Mouse (Mus musculus) midbrain, embryonic 13.5 days (tissue): Measurements from ENCODE around the gene Adtrp. TPM values are rescaled to one million over a fixed set of nuclear protein-coding genes. Genes with fewer than 3 reads are reported as not detected.

ENCODE experiments used
- ATAC-seq: fragments of 200-750 bp; cut with Nextera tagmentation; 2 replicates; pipeline ENCODE4 v1.8.0; 2017; ENCODE audit warnings: mild to moderate bottlenecking, moderate TSS enrichment, moderate library complexity
- H3K27ac ChIP-seq: fragments of 300-500 bp; sonication (generic); 2 replicates; pipeline ENCODE4 v1.5.1; 2015; ENCODE audit warnings: inconsistent platforms, mild to moderate bottlenecking, moderate library complexity
- H3K27me3 ChIP-seq: fragments of 300-500 bp; sonication (generic); 2 replicates; pipeline ENCODE4 v1.6.1; 2015; ENCODE audit warnings: mild to moderate bottlenecking, inconsistent platforms
- H3K36me3 ChIP-seq: fragments of 300-500 bp; sonication (generic); 2 replicates; pipeline ENCODE4 v1.6.1; 2015; ENCODE audit warnings: mild to moderate bottlenecking, inconsistent platforms
- H3K4me1 ChIP-seq: fragments of 300-500 bp; sonication (generic); replicated peaks from 2 replicates; pipeline ENCODE4 v1.6.1; 2015; ENCODE audit warnings: inconsistent platforms
- H3K4me2 ChIP-seq: fragments of 300-500 bp; sonication (generic); replicated peaks from 2 replicates; pipeline ENCODE4 v1.6.1; 2015; ENCODE audit warnings: moderate library complexity, mild to moderate bottlenecking, inconsistent platforms
- H3K4me3 ChIP-seq: fragments of 300-500 bp; sonication (generic); replicated peaks from 2 replicates; pipeline ENCODE4 v1.5.1; 2015; ENCODE audit warnings: mild to moderate bottlenecking, inconsistent platforms
- H3K9ac ChIP-seq: fragments of 300-500 bp; sonication (generic); replicated peaks from 2 replicates; pipeline ENCODE4 v1.6.1; 2015; ENCODE audit warnings: mild to moderate bottlenecking, inconsistent platforms
- H3K9me3 ChIP-seq: fragments of 300-500 bp; sonication (generic); 2 replicates; pipeline ENCODE4 v1.6.1; 2016; ENCODE audit warnings: mild to moderate bottlenecking, inconsistent platforms
- WGBS: fragments of 180-500 bp; shearing (Covaris S2); methylation state at CpG from one replicate; pipeline ENCODE4 v1.1.7; 2015; 5-methylcytosine and 5-hydroxymethylcytosine counted together
- polyA plus RNA-seq: library from polyadenylated mRNA; unstranded; fragments of >200 nt; fragmentation: Nextera tagmentation; extraction: Ambion mirVana; gene quantifications from 2 replicates; pipeline ENCODE4 v1.2.1, GENCODE M21; 2015

Gene Adtrp
- polyA plus RNA-seq, 1 experiment from 2014 or later: not detected

DNA sequence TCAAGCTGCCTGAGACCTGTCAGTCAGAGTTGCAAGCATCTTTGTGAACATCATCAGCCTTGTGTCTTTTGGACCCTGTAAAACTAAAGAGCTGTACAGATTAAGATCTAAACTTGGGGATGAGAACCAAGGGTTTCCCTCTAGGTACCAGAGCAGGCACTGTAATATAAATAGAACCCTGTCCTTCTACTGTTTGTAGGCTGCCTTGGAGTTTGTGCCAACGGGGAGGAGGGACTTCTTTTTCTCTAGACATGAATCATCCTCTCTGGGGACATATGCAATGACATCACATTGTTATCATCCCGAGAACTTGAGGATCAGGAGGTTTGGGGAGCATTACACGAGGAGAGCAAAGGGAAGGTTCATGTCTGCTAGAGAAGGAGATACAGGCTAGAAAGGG, 24.4 kb downstream of the Adtrp start:
- H3K36me3 ChIP-seq: no peaks in the 10 kb centered on the region
- no peak overlapping the region for H3K27ac ChIP-seq
- no peak overlapping the region for H3K4me2 ChIP-seq
- H3K9ac ChIP-seq: no peak overlapping the region
- H3K27me3 ChIP-seq: no peaks in the 10 kb centered on the region
- no peak for ATAC-seq
- 76% methylated on average over 3 of the region's 3 CpGs for WGBS
- no peaks in the 10 kb centered on the region; the same call in 1 of the 2 replicates for H3K4me1 ChIP-seq
- H3K4me3 ChIP-seq: no peak overlapping the region
- H3K9me3 ChIP-seq: no peaks in the 10 kb centered on the region

DNA sequence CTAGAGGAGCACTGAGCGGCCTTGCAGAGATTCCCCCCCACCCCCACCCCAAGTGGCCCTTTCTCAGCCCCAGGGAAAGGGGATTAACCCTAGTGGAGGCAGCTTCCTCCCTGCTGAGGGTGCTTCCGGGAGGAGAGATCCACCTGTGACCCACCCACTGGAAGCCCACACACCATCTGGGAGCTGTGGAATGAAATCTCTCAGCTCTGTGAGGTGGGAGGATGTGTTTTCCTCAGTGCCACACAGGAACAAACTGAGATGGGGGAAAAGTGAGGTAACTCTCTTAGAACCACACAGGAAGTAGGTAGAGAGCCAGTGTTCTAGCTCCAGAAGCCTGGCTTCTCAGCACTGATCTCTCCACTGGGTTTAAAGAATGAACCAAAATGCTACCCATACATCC, 24.9 kb downstream of the Adtrp start:
- Histone ChIP-seq H3K27me3 (no peaks in the 10 kb centered on the region), H3K4me2 (no peak overlapping the region), H3K36me3 (no peaks in the 10 kb centered on the region), H3K9me3 (no peaks in the 10 kb centered on the region), H3K9ac (no peak overlapping the region), H3K4me1 (no peaks in the 10 kb centered on the region; the same call in 1 of the 2 replicates), H3K4me3 (no peak overlapping the region), H3K27ac (no peak overlapping the region)
- WGBS: 31% methylated on average over 2 of the region's 2 CpGs
- no peak for ATAC-seq

DNA sequence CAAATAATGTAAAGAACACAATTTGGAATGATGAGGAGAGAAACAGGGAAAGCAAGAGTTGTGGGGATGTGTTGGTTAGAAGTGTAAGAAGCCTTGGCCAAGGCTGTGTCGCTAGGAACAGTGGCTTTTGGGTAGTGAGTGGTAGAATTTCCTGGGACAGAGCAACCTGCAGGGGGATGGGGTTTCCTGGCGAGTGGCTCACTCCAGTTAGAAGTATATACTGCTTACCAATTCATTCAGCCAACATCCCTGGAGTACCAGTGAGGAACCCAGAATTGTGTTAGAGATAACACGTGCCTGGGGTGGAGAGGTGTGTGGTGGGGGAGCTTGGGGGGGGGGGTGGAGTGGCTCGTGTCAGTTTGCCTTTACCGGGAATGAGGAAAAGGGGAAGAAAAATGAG, 25.4 kb downstream of the Adtrp start:
- no peaks in the 10 kb centered on the region; the same call in 1 of the 2 replicates for H3K4me1 ChIP-seq

DNA sequence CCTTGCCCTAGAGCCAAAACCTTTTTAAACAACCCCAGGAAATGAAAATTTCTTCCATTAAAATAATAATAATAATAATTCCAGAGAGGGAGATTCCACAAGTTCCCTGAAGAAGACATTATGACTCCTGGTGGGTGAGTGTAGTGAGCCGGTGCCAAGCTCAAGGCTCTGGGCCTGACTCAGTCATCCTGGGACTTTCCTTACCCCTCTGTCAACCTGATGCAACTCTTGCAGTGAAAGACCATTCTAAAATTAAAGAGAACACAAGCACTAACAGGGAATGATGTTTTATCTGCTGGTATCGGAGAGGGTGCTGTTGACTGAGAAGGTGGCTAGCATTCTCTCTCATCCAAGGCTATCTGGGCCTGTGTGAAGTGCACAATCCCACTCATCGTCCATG, 26.5 kb downstream of the Adtrp start:
- H3K9me3 ChIP-seq: no peaks in the 10 kb centered on the region
- WGBS: 91% methylated on average over 3 of the region's 3 CpGs
- no peak overlapping the region for H3K4me2 ChIP-seq
- no peak for ATAC-seq
- no peak overlapping the region for H3K4me3 ChIP-seq
- no peaks in the 10 kb centered on the region for H3K36me3 ChIP-seq
- H3K27ac ChIP-seq: no peak overlapping the region
- no peaks in the 10 kb centered on the region for H3K27me3 ChIP-seq
- H3K9ac ChIP-seq: no peak overlapping the region
- no peaks in the 10 kb centered on the region; the same call in 1 of the 2 replicates for H3K4me1 ChIP-seq

More for the DNA sequence above, 25.4 kb downstream of the Adtrp start:
- 40% methylated on average over 5 of the region's 5 CpGs for WGBS
- no peak overlapping the region for H3K4me3 ChIP-seq
- H3K9me3 ChIP-seq: no peaks in the 10 kb centered on the region
- ATAC-seq: no peak
- no peaks in the 10 kb centered on the region for H3K27me3 ChIP-seq
- no peaks in the 10 kb centered on the region for H3K36me3 ChIP-seq
- no peak overlapping the region for H3K9ac ChIP-seq
- no peak overlapping the region for H3K27ac ChIP-seq
- H3K4me2 ChIP-seq: no peak overlapping the region

DNA sequence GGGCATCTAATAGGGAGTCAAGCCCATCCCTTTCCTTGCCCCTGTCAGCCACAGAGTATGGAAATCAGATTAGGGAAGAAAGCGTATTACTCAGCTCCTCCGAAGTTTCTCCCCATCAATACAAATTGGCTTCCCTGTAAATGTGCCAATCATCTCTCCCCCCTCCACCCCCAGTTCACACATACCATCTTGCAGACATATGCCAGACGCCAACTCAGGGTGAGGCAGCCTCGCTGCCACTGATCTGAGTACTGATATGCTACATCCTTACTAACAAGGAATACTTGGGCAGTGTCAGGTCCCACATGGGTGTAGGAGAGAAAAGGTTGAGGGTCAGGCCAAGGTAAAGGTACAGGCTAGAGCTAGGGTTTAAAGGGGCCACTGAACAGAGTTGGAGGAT, 27.6 kb downstream of the Adtrp start:
- Histone ChIP-seq H3K36me3 (no peaks in the 10 kb centered on the region), H3K4me1 (no peaks in the 10 kb centered on the region; the same call in 1 of the 2 replicates), H3K4me3 (no peak overlapping the region), H3K9me3 (no peaks in the 10 kb centered on the region), H3K27me3 (no peaks in the 10 kb centered on the region), H3K27ac (no peak overlapping the region), H3K4me2 (no peak overlapping the region), H3K9ac (no peak overlapping the region)
- 79% methylated on average over 4 of the region's 4 CpGs for WGBS
- ATAC-seq: no peak

DNA sequence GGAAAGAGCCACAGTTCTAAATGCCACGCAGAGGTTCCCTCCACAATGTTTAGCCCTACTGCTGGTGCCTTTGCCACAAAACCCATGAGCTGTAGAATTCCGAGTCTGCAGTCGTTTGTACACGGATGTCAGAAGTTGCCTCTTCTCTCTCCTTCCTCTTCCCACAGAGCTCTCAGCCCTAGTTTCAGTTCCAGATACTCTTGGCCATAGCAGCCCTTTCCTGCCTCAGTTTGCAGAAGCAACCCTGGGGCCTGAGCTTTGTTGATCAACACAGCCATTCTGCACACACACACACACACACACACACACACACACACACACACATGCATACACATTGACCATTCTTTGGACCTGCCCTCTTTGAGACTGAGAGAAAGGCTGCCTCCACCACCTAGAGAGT, 28.0 kb downstream of the Adtrp start:
- ATAC-seq: no peak
- Histone ChIP-seq H3K9ac (no peak overlapping the region), H3K36me3 (no peaks in the 10 kb centered on the region), H3K4me3 (no peak overlapping the region), H3K4me2 (no peak overlapping the region), H3K27me3 (no peaks in the 10 kb centered on the region), H3K9me3 (no peaks in the 10 kb centered on the region), H3K27ac (no peak overlapping the region), H3K4me1 (no peaks in the 10 kb centered on the region; the same call in 1 of the 2 replicates)
- WGBS: 89% methylated on average over 4 of the region's 4 CpGs

DNA sequence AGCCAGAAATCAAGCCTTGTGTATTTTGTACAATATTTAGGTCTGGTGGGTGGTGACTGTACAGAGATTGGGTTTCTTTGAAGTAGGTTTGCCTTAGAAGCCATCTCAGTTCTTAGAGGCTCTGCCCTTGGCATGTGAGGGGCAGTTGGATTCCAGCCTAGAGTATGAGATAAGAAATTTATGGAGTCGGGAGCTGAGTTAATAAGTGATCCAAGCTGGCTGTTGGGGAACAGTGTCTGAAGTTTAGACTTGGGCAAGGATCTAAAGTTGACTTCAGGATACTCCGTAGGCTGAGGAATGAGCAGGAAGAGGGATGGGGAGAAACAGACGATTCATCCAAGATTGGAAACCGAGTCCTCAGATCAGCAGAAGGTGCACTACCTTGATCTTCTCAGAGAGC, 29.9 kb downstream of the Adtrp start:
- no peaks in the 10 kb centered on the region for H3K9me3 ChIP-seq
- no peaks in the 10 kb centered on the region for H3K36me3 ChIP-seq
- no peaks in the 10 kb centered on the region for H3K4me1 ChIP-seq
- H3K27ac ChIP-seq: no peak overlapping the region
- H3K4me2 ChIP-seq: no peak overlapping the region
- H3K4me3 ChIP-seq: no peak overlapping the region
- no peak overlapping the region for H3K9ac ChIP-seq
- ATAC-seq: no peak
- no peaks in the 10 kb centered on the region for H3K27me3 ChIP-seq
- 90% methylated on average over 4 of the region's 4 CpGs for WGBS

DNA sequence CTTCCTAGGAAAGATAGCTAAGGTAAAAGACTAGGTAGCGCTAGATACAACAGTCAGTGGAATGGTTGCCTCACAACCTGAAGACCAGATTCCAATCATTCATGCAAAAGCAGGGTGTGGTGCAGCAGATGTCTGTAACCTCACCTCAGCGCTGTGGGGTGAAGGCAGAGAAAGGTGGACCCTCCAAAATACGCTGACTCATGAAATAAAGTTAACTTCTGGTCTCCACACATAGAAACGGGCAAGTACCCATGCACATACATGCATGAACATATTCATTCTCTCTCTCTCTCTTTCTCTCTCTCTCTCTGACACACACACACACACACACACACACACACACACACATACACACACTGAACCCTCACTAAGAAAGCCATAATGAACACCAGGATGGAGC, 30.8 kb downstream of the Adtrp start:
- ATAC-seq: no peak
- no peaks in the 10 kb centered on the region for H3K27me3 ChIP-seq
- no peak overlapping the region for H3K4me3 ChIP-seq
- H3K36me3 ChIP-seq: no peaks in the 10 kb centered on the region
- H3K4me1 ChIP-seq: no peaks in the 10 kb centered on the region
- no peaks in the 10 kb centered on the region for H3K9me3 ChIP-seq
- WGBS: 95% methylated on average over 4 of the region's 4 CpGs
- H3K9ac ChIP-seq: no peak overlapping the region
- no peak overlapping the region for H3K4me2 ChIP-seq
- H3K27ac ChIP-seq: no peak overlapping the region

DNA sequence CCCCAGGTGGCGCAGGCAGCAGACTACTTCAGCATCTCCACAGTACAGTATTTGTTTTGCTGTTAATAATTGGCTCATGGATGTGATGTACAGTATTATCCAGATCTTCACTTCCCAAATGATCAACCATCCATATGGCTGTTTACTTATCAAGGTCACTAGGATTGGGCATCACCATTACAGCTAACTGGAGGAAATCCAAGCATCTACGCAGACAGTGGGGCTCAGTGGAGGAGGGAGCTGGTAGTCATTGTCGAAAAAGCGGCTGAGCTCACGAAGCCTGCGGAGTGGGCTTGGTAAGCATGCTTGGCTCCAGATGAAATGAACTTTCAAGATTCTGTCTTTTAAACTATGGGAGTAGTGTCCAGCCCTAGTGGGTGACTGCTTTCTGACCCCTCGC, 36.7 kb downstream of the Adtrp start:
- Histone ChIP-seq H3K36me3 (no peaks in the 10 kb centered on the region), H3K9ac (no peak overlapping the region), H3K4me3 (no peak overlapping the region), H3K4me2 (no peak overlapping the region), H3K4me1 (peaks cover 11% of the 10 kb centered on the region; the same call in 1 of the 2 replicates), H3K27ac (no peak overlapping the region), H3K27me3 (no peaks in the 10 kb centered on the region), H3K9me3 (no peaks in the 10 kb centered on the region)
- no peak for ATAC-seq
- 89% methylated on average over 7 of the region's 7 CpGs for WGBS

DNA sequence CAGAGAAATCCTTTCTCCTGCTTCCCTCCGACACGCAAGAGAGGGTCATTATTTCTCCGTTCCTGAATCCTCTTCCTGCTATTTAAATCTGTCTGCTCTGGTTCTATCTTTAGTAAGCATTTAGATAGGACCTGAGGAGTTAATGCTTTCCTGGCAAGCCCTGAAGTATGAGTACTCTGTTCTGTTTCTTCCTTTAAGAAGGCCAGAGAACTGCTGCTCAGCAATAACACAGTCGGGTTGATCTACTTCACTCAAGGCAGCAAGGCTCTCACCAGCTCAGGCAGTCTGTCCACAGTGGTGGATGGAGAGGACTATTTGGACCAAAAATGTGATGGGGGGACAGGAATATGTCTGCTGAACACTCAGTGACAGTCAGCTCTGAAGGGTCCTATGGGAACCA, 39.7 kb downstream of the Adtrp start:
- no peaks in the 10 kb centered on the region for H3K27me3 ChIP-seq
- no peak for ATAC-seq
- H3K9me3 ChIP-seq: no peaks in the 10 kb centered on the region
- 36% methylated on average over 4 of the region's 4 CpGs for WGBS
- no peak overlapping the region for H3K4me3 ChIP-seq
- no peaks in the 10 kb centered on the region for H3K36me3 ChIP-seq
- 0 out of 2 replicates have a peak overlapping the region, but pooled peaks have one; percentile 0 for H3K4me2 ChIP-seq
- peaks cover 14% of the 10 kb centered on the region; the same call in 1 of the 2 replicates for H3K4me1 ChIP-seq
- H3K9ac ChIP-seq: no peak overlapping the region
- peak overlapping the region; percentile 44; the same call in 1 of the 2 replicates for H3K27ac ChIP-seq

DNA sequence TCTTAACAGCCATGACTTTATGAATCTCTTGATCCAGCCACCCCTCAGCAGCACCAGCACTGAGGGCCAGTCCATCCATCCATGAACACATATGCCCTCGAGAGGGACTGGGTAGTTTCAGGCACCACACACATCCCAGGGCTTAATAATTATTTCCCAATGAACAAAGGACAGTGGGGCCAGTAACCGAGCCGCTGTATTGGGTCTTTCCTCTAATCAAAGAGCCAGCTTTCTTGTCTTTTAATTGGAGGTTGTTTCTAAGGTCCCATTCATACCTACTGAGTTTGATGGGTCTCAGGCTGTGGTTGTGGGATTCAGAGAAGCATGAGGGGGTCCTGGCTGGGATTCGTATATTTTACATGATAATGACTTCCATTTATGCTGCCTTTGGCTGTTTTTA, 40.2 kb downstream of the Adtrp start:
- H3K9ac ChIP-seq: no peak overlapping the region
- peak; percentile 50; the same call in 1 of the 2 replicates for ATAC-seq
- H3K36me3 ChIP-seq: no peaks in the 10 kb centered on the region
- H3K4me2 ChIP-seq: 0 out of 2 replicates have a peak overlapping the region, but pooled peaks have one; percentile 0
- H3K4me1 ChIP-seq: peaks cover 15% of the 10 kb centered on the region
- WGBS: 32% methylated on average over 4 of the region's 4 CpGs
- no peak overlapping the region for H3K4me3 ChIP-seq
- H3K27ac ChIP-seq: peak overlapping the region; percentile 44; the same call in 1 of the 2 replicates
- H3K27me3 ChIP-seq: no peaks in the 10 kb centered on the region
- H3K9me3 ChIP-seq: no peaks in the 10 kb centered on the region

DNA sequence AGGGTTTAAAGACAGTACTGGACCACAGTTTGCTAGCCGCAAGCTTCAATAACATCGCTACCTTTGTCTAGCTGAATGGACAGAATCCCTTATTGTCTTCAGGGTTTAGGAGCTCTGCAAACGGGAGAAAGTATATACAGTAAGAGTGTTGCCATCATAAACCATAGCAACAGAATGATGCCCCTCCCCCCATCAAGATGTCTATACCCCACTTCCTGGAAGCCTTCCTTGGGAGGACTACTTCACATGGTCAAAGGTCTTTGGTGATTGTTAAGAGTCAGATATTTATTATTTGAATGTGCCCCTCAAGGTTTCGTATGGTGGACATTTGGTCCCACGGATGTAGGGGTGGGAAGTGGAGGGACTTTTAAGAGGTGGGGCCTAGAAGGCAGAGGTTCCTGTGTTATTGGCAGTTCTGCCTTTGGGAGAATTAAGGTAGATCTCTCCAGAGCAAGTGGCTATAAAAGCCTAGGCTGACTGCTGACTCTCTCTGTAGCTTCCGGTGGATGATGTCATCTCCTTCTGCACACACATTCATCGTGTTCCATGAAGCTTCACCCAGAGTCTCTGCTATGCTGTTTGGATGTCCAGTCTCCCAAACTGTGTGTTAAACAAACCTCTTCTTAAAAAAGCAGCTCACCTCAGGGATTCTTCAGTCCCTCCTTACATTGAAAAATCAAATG, 42.2 kb downstream of the Adtrp start:
- H3K4me1 ChIP-seq: peaks cover 32% of the 10 kb centered on the region
- WGBS: 94% methylated on average over 7 of the region's 7 CpGs
- no peak overlapping the region for H3K4me2 ChIP-seq
- no peak overlapping the region for H3K27ac ChIP-seq
- H3K4me3 ChIP-seq: no peak overlapping the region
- H3K9me3 ChIP-seq: no peaks in the 10 kb centered on the region
- no peaks in the 10 kb centered on the region for H3K36me3 ChIP-seq
- no peaks in the 10 kb centered on the region for H3K27me3 ChIP-seq
- H3K9ac ChIP-seq: no peak overlapping the region
- no peak for ATAC-seq
